Mouse (Mus musculus): ENCODE measurements around the gene Wbp1. TPM values are rescaled to one million over a fixed set of nuclear protein-coding genes. Genes with fewer than 3 reads are reported as not detected.

Gene Wbp1
- polyA plus RNA-seq (2017; shearing (Covaris generic)), result 37.0 TPM

DNA sequence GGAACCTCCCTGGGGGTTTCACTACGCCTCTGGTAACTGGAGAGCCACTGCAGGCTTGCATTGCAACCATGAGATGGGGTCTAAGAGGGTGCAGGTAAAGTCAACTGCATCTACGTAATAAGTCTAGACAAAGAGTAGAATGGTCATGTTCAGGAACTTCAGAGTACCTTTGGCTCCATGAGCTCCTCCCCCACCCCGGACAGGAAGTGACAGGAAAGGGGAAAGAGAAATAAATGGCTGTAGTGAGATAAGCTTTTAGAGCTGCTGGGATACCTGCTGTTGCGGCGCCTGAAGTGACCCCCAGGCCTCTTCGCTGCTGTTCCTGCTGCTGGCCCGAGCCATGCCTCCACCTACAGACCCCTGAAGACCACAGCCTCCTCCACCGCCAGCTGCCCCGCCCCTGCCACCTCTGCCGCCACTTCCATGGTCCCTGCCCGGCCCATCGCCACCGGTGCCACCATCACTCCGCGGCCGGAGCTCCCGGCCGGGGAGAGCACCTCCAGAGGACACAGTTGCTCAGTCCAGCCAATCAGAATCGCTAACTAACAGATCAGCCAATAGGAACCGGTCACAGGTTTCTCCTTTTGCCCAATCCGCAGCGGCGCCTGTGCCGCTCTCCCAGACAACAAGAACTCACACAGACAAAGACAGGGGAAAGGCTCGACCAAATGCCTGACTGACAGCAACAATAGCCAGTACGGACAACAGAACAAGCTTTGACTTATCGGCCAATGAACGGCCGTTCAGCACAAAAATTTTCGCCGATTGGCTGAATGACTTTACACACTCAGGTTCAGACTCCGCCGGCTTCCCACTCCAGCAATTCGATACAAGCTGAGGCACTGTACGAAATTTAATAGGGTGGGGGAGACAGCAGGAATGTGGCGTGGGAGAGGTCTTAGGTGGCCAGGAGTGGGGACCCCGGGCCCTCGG is at the start of gene Wbp1:
TSS of gene Wbp1 (minus strand) at position 630 of the 933 bp plus-strand sequence.

DNA sequence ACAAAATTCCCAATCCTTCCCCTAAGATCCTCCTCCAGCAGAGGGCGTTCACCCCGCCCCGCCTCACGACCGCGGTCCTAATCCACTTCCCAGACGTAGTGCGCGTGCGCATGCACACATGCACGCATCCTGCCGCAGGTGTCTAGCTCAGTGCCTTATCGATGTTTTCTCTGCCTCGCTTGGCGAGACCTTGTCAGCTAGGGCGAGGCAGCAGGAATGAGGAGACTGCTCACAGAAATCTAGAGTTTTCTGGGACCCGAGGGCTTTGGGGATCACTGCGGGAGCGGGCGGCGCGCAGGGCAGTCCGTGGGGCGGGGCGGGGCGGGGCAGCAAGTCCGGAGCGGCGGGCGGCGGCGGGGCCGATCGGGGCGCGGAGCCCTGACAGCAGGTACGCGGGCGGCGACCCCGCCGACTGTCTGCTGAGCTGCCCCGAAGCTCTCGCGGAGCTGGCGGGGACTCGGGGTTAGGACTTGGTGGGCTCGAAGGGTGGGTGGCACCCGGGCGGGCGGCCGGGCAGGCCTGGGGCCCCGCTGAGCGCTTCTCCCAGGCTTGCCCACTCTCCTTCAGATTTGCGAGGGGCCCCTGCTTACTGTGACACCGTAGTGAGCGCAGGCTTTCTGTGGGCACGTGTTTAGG is 44.4 kb upstream of the Wbp1 start, which contains the start of gene Dctn1:
TSS of gene Dctn1 (plus strand) at position 314 of the 636 bp plus-strand sequence.

DNA sequence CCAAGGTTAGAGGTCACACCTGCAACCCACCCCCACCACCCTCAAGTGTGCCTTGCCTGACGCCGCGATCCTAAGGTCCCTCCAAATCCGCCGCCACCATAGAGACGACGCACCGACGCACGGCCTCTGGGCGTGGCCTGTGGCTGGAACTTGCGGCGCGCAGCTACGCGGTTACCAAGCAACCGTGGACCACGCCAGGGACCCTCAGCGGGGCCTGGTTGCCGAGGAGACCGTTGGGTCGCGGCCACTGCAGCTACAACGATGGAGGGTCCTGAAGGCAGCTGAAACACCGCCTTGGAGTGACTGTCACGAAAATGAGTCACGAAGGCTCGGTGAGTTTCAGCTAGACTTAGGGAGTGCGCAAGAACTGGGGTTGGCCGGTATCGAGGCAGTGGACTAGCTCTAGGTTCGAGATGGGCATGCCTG is 34.9 kb upstream of the Wbp1 start, which contains the start of the genes Wdr54 and 1700003E16Rik:
TSS of gene Wdr54 (minus strand) at position 139 of the 426 bp plus-strand sequence.
TSS of gene 1700003E16Rik (plus strand) at position 146 of the 426 bp plus-strand sequence.

DNA sequence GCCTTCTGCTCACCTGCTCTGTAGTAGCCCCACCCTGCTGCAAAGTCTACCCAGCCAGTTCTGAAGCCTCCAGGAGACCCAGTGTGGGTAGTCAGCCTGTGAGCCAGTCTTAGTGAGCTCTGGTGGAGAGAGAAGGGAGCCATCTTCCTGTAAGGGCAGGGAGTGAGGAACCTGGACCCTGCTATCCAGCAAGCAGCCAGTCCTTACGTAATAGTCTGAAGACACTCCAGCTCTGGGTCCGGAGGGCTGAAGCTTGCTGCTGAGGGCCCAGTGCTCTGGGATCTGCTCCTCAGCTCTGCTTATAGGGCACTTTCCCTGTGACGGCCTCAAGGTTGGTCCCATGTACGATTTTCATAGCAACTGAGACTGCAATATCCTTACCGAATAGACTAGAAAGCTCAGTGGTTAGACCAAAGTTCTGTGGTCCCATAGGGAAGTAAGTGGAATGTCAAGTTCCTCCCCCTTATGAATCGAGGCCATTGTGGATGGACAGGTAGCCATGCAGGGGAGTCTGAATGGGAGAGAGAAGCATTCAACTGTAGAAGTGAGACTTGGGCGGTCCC is 13.7 kb upstream of the Wbp1 start, which contains the start of gene Rtkn:
TSS of gene Rtkn (plus strand) at position 513 of the 563 bp plus-strand sequence.

DNA sequence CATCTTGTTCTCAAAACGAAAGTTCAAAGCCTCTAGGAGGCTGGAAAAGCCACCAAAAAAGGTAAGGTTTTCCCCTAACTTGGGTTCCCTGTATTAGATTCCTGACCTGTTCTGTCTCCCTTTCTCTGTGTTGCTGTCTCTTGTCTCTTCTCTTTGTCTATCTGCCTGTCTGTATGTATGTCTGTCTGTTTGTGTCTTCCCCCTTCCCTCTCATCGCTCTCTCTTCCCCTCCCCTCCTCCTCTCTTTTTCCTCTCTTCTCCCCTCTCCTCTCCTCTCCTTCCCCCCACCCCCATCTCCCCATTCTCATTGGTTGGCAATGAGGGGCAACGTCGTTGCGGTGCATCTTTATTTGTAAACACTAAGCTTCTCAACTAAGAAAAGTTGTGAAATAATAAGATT is 4.0 kb upstream of the Wbp1 start, which contains the start of gene Ino80b:
TSS of gene Ino80b (minus strand) at position 101 of the 400 bp plus-strand sequence.

DNA sequence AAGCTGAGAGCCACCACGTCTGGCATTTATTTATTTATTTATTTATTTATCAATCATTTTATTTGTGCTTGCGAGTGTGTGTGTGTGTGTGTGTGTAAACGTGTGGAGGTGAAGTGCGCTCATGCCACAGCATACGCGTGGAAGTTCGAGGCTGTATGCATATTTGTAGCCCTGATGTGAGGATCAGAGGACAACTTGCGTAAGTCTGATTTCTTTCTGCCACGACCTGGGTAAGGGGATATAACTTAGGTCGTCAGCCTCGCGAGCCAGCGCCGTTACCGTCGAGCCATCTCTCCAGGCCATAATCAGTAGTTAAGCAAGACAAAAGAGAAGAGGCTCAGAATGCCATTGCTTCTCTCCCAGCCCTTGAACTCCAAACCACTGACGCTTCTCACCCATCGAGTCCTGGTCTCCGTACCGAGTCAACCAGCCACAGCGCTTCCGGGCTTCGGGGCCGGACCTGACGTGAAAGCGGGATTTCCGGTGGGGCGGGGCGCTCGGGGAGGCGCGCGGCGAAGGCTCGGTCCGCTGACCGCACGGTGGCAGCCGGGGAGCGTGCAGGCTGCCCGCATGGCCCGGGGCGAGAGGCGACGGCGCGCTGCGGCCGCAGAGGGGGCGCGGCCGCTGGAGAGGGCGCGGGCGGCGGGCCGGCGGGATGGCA is 6.2 kb downstream of the Wbp1 start, which contains the start of gene Mogs:
TSS of gene Mogs (plus strand) at position 486 of the 661 bp plus-strand sequence.

DNA sequence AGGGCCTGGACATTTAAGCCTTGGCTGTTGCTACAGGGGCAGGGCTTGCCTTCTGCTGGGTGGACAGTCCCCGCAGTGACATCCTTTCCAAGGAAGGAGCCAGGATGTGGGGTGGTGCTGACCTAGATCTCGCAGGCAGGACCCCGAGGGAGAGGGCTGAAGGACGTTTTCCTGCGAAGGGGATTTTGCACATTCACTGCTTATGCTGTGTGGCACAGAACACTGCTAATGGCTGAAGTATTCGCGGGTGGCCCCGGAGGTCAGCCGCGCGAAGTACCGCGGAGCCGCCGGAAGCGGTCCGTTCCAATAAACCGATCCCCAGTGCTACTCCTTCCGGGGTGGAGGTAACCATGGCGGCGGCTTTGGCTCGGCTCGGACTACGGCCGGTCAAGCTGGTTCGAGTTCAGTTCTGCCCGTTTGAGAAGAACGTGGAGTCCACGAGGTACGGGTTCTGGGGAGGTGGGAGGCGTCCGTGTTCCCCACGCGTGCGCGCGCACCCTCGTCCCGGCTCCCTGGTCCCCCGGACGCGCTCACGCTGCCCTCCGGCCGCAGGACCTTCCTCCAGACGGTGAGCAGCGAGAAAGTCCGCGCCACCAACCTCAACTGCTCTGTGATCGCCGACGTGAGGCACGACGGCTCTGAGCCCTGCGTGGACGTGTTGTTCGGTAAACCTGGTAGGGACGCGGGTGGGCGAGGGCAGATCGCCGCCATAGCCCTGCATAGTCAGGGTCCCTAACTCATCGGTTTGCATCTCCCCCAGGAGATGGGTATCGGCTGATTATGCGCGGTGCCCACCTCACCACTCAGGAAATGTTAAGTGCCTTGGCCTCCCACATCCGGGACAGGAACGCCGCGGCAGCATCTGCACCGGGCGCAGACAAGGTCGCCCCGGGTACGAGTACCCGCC is 12.3 kb downstream of the Wbp1 start, which contains the start of gene Mrpl53:
TSS of gene Mrpl53 (plus strand) at position 279 of the 907 bp plus-strand sequence.

DNA sequence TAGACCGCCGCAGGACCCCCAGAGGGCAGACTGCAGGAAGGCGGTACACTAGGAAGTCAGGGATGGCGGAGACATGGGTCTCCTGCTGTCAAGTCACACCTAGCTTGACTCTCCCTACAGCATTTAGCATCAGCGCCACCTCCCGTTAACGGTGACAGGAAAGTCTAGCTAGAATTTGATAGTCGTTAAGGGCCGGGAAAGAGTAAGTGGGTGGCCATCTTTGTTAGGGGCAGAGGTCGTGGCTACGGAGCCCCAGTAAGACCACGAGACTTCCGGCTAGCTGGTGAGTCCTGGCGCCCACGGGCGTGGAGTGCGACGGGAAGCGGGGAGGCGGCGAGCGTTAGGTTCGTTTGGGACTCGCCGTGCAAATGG is 20.1 kb downstream of the Wbp1 start, which contains the start of the genes Ccdc142 and Gm42688:
TSS of gene Ccdc142 (plus strand) at position 286 of the 372 bp plus-strand sequence.
TSS of gene Gm42688 (plus strand) at position 302 of the 372 bp plus-strand sequence.

DNA sequence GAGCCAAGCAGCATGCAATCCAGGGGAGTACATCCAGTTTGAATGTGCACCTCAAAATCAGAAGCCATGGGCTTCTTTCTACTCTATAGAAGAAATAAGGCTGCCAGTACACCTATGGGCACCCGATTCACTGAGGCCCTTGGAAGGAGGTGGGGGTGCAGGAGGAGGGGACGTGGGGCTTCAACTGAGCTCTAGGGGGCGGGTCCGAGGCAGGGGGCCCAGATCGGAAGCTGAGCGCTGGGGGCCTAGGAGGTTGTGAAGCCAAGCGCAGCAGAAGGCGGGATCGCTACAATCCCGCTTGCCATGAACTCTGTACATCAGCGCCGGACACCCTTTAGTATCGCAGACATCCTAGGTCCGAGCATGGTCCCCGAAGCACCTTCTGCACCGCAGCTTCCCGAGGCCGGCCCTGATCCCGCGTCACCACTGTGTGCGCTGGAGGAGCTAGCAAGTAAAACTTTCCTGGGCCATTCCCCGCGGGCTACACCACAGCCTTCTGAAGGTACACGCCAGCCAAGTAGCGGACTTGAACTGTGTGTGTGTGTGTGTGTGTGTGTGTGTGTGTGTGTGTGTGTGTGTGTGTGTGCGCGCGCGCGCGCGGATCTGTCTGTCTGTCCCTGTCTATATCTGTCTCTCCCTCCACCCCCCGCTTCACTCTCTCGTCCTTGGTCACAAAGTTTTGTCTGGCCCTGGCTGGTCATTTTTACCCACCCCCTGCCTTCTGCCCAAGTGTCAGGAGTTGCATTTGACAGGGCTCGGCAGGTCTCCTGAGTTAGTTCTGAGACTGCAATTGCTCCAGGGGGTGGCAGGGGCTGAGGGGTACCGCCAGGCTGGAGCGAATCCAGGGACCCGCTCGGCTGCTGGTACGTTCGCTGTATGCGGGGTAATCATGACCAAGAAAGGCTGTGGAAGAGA is 35.0 kb downstream of the Wbp1 start, which contains the start of gene Lbx2:
TSS of gene Lbx2 (plus strand) at position 247 of the 915 bp plus-strand sequence.

DNA sequence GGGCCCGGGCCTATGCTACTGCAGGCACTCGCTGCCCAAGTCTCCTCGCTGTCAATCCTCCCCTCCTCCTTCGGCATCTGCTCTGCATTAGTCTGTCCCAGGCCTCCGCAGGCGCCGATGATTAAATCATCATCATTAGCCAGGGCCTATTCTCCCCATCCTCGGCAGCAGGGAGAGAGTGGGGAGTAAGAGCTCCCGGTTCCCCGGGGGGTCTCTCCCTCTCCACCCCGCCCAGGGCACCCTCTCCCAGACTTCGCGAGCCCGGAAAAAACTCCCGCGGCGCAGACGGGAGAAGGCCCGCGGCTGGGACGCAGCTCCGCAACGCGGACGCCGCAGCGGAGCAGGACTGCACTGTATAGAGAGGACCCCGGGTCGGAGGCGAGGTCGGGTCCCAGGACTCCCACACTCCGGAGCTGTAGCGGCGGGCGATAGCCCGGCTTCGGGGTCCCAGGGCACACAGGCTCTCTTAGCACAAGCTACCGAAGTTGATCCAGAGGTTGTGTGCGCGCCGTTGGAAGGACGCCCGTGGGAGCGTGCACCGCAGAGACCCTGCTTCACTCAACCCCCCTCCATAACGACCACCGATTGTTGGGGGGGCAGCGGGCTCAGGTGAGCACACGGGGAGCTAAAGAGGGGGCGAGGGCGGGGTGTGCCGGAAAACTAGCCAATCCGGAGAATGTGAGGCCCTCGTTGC is 43.6 kb downstream of the Wbp1 start, which contains the start of gene Pcgf1:
TSS of gene Pcgf1 (plus strand) at position 240 of the 694 bp plus-strand sequence.

DNA sequence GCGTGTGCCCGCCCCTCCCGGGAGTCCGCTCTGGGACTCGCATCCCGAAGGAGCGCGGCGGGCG is 51.3 kb downstream of the Wbp1 start, which contains the start of gene Tlx2:
TSS of gene Tlx2 (minus strand) at position 47 of the 64 bp plus-strand sequence.

Other genes starting within 250 kb of the Wbp1 start
- 15.4 TPM for gene Sema4f, start 181.8 kb downstream of the Wbp1 start, polyA plus RNA-seq (2017; shearing (Covaris generic))
- gene M1ap, start 174.7 kb downstream of the Wbp1 start, polyA plus RNA-seq (2017; shearing (Covaris generic)), result not detected
- gene Dok1, start 88.1 kb downstream of the Wbp1 start, polyA plus RNA-seq (2017; shearing (Covaris generic)), result 13.8 TPM
- not detected for gene Loxl3, start 87.4 kb downstream of the Wbp1 start, polyA plus RNA-seq (2017; shearing (Covaris generic))
- 486 TPM for gene Aup1, start 67.0 kb downstream of the Wbp1 start, polyA plus RNA-seq (2017; shearing (Covaris generic))
- 45.1 TPM for gene Htra2, start 66.3 kb downstream of the Wbp1 start, polyA plus RNA-seq (2017; shearing (Covaris generic))
- gene Dqx1, start 63.7 kb downstream of the Wbp1 start, polyA plus RNA-seq (2017; shearing (Covaris generic)), result 3.1 TPM
- gene Tlx2, start 51.3 kb downstream of the Wbp1 start, polyA plus RNA-seq (2017; shearing (Covaris generic)), result not detected
- 24.7 TPM for gene Pcgf1, start 43.7 kb downstream of the Wbp1 start, polyA plus RNA-seq (2017; shearing (Covaris generic))
- gene Lbx2, start 35.2 kb downstream of the Wbp1 start, polyA plus RNA-seq (2017; shearing (Covaris generic)), result not detected
- gene Ccdc142, start 20.0 kb downstream of the Wbp1 start, polyA plus RNA-seq (2017; shearing (Covaris generic)), result 3.0 TPM
- 7.4 TPM for gene Gm42688, start 19.9 kb downstream of the Wbp1 start, polyA plus RNA-seq (2017; shearing (Covaris generic))
- gene Mrpl53, start 12.5 kb downstream of the Wbp1 start, polyA plus RNA-seq (2017; shearing (Covaris generic)), result 43.7 TPM
- 65.1 TPM for gene Mogs, start 6.1 kb downstream of the Wbp1 start, polyA plus RNA-seq (2017; shearing (Covaris generic))
- gene Ino80b, start 3.9 kb upstream of the Wbp1 start, polyA plus RNA-seq (2017; shearing (Covaris generic)), result 40.0 TPM
- gene Rtkn, start 13.9 kb upstream of the Wbp1 start, polyA plus RNA-seq (2017; shearing (Covaris generic)), result not detected
- not detected for gene Wdr54, start 34.8 kb upstream of the Wbp1 start, polyA plus RNA-seq (2017; shearing (Covaris generic))
- not detected for gene 1700003E16Rik, start 34.8 kb upstream of the Wbp1 start, polyA plus RNA-seq (2017; shearing (Covaris generic))
- 75.9 TPM for gene Dctn1, start 44.4 kb upstream of the Wbp1 start, polyA plus RNA-seq (2017; shearing (Covaris generic))
- not detected for gene Slc4a5, start 98.3 kb upstream of the Wbp1 start, polyA plus RNA-seq (2017; shearing (Covaris generic))
- 63.8 TPM for gene Mthfd2, start 204.3 kb upstream of the Wbp1 start, polyA plus RNA-seq (2017; shearing (Covaris generic))
- 155 TPM for gene Mob1a, start 204.5 kb upstream of the Wbp1 start, polyA plus RNA-seq (2017; shearing (Covaris generic))
- 58.7 TPM for gene Bola3, start 227.6 kb upstream of the Wbp1 start, polyA plus RNA-seq (2017; shearing (Covaris generic))